Mouse (Mus musculus) monocyte, adult 2 months (primary cell): ENCODE data around the gene Pibf1.

Experiments
- DNase-seq, 2 experiments: peaks; one replicate each; pipeline ENCODE4 v3.0.0; 2022; ENCODE audit warnings: low spot score in 2 of 2, low read depth in 1 of 2

Gene Pibf1

DNA sequence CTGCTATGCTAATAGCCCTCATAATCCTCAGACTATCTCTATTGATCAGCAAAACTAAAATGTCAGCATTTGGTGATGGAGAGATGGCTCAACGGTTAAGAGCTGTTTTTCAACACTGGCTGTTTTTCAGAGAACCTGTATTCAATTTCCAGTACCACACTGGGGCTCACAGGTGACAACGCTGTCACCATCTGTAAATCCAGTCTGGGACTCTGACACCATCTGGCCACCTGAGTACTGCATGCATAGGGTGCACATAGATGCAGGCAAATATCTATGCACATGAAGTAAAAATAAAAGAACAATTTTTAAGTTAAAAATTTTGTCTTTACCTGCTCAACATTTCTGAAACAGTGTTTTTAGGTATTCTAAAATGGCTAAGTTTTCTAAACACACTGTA lies 40.8 kb downstream of the Pibf1 start:
- DNase-seq: no peak

DNA sequence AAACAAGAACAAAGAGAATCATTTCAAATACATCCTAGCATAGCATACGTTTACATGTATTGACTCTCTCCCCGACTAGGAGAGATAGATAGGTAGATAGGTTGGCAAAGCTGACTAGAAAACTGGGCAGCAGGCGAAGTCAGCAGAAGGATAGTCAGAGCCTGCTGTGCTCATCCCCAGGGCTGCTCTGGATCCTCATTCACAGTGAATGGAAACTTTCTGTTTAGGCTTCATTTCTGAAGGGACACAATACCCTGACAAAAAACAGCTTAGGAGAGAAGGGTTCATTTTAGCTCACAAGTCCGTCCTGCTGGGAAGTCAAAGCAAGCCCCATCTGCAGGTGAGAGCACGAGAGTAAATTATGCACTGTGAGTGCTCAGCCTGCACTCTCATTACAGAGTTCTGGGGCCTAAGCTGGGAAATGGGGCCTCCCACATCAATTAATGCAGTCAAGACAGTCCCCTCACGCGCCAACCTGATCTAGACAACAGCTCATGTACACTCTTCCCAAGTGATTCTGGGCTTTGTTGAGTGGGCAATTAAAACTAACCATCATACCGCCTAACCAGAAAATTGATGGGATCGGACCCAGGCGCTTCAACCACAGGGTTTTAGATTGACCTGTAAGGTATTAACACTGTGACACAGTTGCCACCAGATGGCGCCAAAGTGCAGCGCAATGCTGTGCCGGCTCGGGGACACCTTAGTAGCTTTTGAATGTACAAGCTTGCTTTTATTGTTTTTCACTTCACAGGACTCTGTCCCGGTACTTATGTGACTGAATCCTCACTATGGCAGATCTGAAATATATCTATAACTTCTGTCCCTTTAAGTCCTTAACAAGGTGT lies 42.8 kb downstream of the Pibf1 start:
- peak in 1 of 2 experiments; percentile 43 for DNase-seq

DNA sequence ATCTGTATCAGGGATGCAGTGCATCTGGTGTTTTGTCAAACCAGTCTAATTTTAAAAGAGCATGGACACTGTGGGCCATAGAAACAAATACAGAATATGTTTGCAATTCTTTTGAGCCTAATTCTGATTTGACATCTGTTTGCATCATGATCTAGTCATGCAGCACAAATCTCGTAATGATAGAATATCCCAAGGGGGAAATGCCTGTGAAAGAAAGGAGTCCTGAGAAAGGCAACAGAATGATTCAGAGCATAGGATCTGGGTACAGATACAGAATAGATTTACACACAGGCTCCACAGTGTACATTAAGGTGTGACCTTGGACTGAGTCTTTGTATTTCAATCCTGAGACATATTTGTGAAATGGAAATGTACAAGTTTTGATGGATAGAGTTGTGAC lies 47.6 kb downstream of the Pibf1 start:
- DNase-seq: no peak

DNA sequence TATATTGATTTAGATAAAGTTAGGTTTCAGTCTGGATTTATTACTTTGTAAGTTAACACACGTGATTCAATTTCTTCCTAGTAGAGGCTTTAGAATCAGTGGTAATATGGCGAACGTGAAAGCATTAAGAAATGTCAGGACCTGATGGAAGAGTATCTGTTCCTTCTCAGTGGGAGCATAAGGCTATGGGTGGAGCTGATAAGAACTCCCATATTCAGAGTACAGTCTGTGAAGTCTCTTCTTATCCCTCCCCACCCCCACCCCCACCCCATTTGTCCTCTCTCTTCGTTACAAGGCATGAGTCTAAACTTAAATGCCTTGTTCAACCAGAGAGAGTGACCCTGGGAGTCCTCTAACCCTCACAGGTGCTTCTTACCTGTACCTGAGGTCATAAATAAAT lies 53.5 kb downstream of the Pibf1 start:
- DNase-seq: no peak

DNA sequence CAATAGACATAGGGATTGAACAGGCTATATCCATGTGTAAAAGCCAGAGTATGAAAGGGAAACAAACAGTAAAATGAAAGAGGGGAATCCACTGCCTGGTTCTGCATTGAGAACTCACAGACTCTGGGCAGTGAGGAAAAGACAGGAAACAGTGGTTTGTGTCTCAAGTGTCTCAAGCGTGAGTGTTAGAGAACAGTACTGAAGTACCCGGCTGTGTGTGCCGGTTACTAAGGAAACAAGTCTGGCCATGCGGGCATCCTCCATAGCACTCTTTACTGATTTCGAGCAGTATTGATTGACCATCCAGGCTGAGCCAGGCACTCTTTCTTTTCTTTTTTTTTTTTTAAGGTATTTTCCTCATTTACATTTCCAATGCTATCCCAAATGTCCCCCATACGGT lies 60.7 kb downstream of the Pibf1 start:
- no peak for DNase-seq

DNA sequence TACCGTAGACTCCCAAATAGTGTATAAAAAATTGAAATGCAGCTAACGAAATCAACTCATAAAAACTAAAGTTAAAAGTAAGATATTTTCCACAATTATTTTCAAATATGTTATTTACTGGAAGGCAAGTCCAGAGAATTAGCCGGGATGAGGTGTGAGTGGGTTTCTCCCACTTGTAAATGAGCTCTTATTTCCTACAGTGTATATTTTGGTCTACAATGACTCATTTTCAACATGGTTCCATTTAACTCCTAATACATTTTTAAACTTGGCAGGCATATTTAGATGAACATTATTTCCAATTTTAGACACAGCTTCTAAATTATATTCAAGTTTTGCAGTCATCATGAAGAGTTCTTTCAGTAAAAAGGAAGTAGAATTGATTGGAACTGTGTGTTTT lies 63.8 kb downstream of the Pibf1 start:
- DNase-seq: no peak

DNA sequence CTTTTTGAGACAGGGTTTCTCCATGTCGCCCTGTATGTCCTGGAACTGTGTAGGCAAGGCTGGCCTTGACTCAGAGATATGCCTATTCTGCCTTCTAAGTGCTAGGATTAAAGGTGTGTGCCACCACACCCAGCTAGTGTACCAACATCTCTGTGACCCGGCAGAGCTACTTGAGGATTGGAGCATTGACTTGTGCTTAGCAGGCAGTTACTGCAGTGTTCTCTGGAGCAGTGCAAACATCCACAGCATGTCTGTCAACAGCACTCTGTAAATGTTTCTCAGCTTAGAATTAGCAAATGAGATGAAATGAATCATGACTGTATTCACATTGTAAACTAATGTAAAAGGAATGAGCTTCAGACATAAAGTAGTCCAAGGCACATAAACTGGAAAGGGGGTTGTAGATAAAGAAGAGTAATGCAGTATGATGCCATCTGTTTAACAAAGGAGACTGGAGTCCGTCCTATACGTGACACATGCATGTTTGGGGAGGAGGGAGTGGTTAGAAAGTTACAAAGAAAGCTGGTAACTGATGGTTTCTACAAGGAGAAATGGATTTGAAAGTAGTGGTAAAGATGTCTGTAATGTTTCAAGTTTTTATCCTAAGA lies 75.0 kb downstream of the Pibf1 start:
- DNase-seq: no peak

DNA sequence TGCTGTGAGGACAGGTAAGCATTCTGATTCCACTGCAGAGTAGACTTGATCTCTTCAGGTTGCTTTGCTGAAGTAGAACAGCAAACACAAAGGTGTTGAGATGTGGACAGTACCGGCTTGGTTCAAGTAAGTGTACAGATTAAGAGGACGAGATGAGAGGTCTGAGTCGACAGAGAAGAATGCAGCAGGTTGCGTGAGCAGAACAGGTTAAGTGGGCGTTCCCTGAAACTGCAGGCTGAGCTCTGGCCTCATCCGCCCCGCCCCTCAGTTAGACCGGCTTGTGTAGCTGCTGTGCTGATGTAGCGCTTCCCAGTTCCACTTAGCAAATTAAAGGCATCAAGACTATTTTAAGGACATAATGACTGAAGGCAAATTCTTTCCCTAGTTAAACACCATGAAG lies 77.3 kb downstream of the Pibf1 start:
- no peak for DNase-seq

DNA sequence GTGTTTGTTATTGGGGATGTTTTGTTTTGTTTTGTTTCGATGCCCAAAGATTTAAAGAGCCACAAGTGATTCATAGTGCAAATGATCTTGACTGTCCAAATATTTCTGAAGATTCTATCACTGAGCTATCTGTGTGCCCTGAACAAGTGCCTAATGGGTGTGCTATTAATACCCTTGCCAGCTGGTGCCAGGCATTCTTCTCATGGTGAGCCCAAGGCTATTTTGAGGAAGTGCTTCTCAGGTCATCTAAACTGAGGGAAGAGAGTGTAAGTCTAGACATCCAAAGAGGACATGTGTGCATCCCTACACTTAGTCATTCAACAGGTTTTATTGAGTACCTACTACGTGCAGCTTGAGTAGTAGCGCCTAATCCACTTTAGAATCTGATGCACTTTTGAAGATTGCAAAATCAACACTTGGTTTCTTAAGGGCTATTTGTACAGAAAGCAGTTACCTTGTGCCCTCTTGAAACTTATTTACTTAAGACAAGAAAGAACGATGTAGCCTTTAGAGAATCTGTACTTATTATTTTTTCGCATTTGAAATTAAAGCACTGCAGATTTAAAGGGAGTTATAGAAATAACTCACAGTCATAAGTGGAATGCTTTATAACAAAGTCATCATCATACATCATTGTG lies 91.0 kb downstream of the Pibf1 start:
- no peak for DNase-seq

DNA sequence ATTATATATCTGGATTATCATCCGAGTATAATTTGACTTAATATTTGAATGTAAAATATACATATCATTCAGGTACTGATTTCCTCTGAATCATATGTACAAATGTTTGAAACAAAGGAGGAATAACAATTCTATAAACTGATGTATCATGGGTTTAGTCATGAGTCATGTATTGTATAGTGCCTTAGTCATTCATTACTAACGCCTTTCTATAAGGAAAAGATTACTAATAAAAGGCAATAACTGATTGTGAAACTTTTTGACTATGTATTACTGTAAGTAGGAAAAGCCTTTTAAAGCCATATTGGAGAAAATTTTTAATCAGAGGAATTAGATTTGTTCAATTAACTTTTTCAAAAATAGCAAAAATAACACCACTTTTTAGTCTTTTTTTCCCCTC lies 106.6 kb downstream of the Pibf1 start:
- DNase-seq: no peak

DNA sequence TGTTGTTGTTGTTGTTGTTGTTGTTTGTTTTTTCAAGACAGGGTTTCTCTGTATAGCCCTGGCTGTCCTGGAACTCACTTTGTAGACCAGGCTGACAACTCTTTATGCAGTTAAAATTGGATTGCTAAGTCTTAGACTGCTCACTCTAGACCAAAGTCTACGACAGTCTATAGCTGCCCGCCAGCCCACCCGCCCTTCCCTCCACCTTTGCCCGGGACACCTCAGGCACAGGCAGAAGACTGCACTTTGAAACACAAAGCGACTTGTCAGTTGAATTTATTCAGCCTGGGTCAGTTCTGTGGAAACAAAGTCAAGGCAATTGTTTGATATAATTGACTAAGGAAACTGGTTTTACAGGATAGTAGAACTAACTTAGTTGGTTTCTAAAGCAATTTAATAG lies 107.4 kb downstream of the Pibf1 start:
- no peak for DNase-seq

DNA sequence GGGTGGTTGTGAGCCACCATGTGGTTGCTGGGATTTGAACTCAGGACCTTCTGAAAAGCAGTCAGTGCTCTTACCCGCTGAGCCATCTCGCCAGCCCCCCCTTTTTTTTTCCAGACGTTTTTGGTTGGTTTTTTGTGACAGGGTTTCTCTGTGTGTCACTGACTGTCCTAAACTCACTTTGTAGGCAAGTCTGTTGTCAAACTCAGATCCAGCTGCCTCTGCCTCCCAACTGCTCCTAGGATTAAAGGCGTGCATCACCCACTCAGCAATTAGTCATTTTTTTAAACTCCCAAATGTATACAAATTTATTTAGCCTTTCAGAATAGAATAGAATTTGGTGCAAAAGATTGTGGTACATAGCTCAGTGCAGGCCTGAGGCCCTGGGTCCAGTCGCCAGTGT lies 111.2 kb downstream of the Pibf1 start:
- DNase-seq: no peak

DNA sequence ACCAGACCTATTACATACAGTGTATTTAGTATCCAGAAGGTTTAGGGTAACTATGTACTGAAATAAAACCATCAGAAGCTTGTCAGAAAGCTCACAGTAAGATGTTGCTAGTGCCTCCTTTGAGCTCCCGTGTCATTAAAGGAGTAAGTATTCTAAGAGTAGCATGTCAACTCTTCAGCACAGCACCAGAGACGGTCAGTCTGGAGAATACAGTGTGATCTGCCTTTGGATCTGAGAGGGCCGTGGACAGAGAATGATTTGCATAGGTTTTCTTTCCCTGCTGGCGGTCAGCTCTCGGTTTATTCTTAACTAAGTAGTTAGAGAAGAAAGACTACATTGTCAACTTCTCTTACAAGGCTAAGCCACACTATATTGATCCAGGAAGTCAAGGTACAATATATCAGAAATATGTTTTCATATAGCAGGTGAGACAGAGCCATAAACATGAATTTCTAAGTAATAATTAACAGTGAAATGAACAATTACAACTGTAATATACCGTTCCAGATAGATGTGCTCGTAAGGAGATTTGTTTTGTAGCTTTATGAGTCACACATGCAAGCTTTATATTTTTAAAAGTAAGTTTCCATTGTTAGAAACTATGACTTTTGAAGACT lies 119.3 kb downstream of the Pibf1 start:
- DNase-seq: no peak

DNA sequence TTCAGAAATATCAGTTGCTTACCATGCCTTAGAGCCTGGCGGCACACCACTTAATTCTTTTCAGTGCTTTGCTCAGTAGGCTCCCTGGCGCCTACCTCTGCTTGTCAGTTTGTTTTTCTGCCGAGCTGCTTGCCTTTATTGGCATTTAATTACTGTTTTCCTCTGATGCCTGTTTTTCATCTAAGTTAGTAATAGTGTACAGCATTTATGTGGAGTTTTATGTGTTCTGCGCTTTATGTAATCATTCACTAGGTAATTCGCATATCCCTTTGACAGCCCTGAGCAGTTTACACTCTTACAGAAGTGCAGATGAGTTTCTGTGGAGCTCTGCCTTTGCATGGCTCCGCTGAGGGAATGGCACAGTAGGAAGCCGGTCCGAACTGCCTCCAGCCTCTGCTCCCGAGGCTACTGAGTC lies 120.5 kb downstream of the Pibf1 start:
- DNase-seq: no peak

DNA sequence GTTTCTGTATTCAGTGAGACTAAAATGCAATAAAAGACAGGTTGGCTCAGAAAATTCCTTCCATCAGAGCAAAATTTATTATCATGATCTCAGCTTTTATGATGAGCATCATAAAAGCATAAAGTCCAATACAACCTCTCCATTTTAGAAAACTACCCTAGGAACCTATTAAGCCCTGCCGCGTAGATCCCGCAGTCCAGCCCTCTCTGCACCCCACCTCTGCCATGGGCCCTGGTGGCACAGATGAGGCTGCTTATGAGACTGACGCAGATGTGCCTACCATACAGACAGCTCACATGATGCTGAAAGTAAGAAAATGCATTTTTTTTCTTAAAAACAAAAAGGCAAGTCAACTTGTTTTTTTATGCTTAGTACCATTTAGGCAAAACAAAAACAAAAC lies 126.7 kb downstream of the Pibf1 start:
- DNase-seq: no peak

DNA sequence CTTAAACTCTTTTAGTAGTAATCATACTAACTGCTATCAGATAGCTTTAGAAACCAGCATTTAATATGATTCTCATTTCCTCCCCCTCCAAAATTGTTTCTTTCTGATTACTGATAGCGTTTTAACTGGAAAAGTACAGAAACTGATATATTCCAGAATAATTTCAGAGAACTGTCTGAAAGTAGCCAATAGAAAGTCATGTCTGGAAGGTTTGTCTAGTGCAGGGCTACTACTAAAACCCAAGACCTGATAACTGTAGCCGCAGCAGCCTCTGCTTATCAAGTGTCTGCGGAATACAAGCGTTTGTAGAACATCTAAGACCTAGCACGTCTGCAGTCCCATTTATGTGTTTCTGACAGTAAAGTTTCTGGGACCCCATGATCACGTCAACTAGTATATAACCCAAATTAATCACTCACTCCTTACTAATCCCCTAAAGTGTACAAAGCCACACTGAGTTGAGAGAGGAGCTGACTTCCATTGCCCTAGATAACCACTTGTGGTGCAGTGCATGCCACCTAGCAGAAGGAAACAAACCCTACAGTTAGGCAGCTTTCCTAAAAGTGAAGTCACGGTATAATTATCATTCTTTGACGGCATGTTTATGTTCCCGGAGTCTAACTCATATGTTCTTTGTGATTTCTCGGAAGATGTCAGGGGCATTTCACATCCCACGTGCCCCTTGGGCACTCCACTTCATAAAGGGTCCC lies 130.0 kb downstream of the Pibf1 start:
- no peak for DNase-seq

DNA sequence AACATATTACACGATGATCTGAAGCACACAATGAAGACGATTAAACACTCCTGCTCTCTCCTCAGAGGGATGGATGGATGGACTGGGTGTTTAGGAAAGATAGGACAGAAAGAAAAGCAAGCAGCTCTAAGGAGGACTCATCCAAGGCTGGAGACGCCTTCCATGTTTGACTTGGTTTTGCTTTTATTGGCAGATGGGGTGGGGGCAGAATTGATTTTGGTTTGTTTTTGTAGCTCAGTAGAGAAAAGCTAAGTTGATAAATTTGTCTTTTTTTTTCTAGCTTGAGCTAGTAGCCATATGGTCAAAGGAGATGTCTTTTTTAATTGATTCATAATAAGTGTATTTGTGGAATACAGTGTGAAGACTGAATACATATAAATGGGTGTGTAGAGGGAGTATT lies 133.8 kb downstream of the Pibf1 start:
- DNase-seq: no peak

DNA sequence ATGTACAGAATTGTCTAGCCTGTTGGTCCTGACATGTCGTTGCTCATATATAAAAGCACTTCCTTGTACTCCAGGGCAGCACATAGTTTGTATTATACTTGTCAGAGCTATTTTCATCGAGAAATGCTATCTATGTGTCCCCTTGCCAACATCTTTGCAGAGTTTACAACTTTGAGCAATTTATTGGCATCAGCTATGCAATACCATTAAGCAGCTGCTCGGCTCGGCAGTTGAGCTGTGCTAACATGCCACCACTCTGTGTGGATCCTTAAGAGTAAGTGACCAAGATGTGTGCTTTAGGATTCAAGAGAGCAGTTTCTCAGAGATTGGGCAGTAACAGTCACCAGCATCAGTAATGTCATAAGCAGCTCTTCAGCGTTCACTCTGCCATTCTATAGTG lies 137.9 kb downstream of the Pibf1 start:
- no peak for DNase-seq

DNA sequence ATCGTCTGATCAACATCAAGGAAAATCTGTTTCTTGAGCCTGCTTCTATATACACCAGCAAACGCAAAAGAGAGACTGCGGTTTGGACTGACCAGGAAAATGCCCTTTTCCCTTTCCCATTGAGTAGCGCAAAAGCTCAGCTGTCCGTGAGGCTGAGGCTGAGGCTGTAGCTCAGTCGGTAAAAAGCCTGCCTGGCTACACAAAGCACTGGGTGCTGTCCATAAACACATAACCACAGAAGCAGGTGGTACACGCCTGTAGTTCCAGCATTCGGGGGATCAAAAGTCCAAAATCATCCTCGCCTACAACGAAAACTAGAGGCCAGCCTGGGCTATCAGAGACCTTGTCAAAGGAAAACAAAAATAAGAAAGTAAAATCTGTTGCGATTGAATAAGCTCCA lies 141.3 kb downstream of the Pibf1 start:
- DNase-seq: no peak

DNA sequence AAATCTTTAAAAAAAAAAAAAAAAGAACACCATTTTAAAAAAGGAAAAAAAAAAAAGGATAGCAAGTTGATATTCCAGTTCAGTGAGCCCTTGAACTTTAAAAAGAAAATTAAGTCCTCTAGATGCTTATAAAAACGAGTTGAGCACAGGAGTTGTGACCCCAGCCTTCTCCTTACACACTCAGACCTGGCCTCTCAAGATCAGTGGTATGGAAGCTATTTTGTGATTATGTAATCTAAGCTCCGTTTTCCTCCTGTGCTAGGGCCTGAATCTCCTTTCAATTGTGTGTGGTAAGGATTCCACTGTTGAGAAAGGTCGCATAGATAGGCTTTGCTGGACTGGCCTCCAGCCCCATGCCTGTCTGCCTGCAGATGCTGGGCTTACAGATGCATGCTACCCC lies 145.3 kb downstream of the Pibf1 start:
- DNase-seq: no peak

DNA sequence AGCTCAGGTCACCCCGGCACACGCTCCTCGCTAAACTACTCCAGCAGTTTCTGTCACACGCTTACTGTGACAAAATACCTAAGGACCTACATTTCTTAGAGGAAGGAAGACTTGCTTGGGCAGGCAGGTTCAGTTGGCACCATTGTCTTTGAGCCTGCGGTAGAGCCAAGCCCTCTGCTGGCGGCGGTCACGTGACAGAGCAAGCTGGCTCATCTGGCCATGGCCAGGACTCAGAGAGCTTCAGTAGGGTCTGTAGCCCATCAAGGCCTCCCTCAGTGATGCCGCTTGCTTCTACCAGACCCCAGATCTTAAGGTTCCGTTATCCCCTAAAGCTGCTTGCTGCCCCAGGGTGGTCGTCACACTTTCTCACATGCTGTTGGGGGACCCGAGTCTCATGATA lies 162.8 kb downstream of the Pibf1 start:
- DNase-seq: no peak
